Mouse (Mus musculus) CH12.LX (cell line): ENCODE measurements around the gene Il1rl2.

Experiments used
- CHD1 ChIP-seq: IDR thresholded peaks from 2 replicates; pipeline ENCODE4 v1.6.1; 2012; ENCODE audit warnings: low read depth, low read length, improper control_type of control experiment, inconsistent platforms
- CTCF ChIP-seq, 2 experiments: IDR thresholded peaks in 1 of 2; conservative IDR thresholded peaks in 1 of 2; 2 replicates each; pipeline ENCODE4 v1.5.1; 2011 to 2012; ENCODE audit warnings: low read depth in 2 of 2, low read length in 2 of 2, improper control_type of control experiment in 1 of 2, inconsistent platforms in 1 of 2, mild to moderate bottlenecking in 1 of 2, moderate library complexity in 1 of 2
- EP300 ChIP-seq: IDR thresholded peaks from 2 replicates; pipeline ENCODE4 v1.6.1; 2011; ENCODE audit warnings: low read length, improper control_type of control experiment
- GABPA ChIP-seq: IDR thresholded peaks from 2 replicates; pipeline ENCODE4 v1.6.1; 2012; ENCODE audit warnings: low read depth, low read length, improper control_type of control experiment, inconsistent platforms; ENCODE audit not compliant: insufficient replicate concordance
- MAFK ChIP-seq: IDR thresholded peaks from 2 replicates; pipeline ENCODE4 v1.6.1; 2011; ENCODE audit warnings: low read length, improper control_type of control experiment; ENCODE audit not compliant: insufficient replicate concordance
- NELFE ChIP-seq: IDR thresholded peaks from 2 replicates; pipeline ENCODE4 v1.6.1; 2011; ENCODE audit warnings: low read depth, low read length, improper control_type of control experiment
- SMC3 ChIP-seq: IDR thresholded peaks from 2 replicates; pipeline ENCODE4 v1.6.1; 2011; ENCODE audit warnings: low read depth, low read length, improper control_type of control experiment
- ZKSCAN1 ChIP-seq: IDR thresholded peaks from 2 replicates; pipeline ENCODE4 v1.6.1; 2012; ENCODE audit warnings: low read depth, inconsistent platforms, low read length, improper control_type of control experiment, borderline replicate concordance

GRCm38 (mm10) chr1:40380990-40381389, 56.6 kb downstream of the Il1rl2 start:
- TF ChIP-seq MAFK (no peak), CTCF (conservative IDR thresholded peaks at IDR 0.05 in 1 of 2, IDR thresholded peaks at IDR 0.05 in 1 of 2; ENCODE audit: low read depth in 2 of 2, low read length in 2 of 2) (no peak), CHD1 (no peak), SMC3 (no peak), GABPA (no peak), ZKSCAN1 (no peak), NELFE (no peak), EP300 (no peak)
